Comparison of ENCODE assay signal across 25 mouse cellular contexts in genomic region chr10:87477895-87478294, GRCm38 (mm10). TPM values are rescaled to one million over a fixed set of nuclear protein-coding genes. Genes with fewer than 3 reads are reported as not detected.
"Had no signal": no experiment of that assay in that cellular context is flagged by ENCODE, and none has a peak within 500 bp of the region (broad histone marks: within the 10 kb centered on the region; RNA-seq: fewer than 3 reads in every experiment).

No protein-coding gene starts in this region.

- DNase-seq: kidney, adult 11 months; kidney, adult 8-10 months; kidney, postnatal 10 days; kidney, postnatal 36 days; layer of hippocampus, postnatal 36 days; liver, embryonic 13.5 days; lung, adult 2 months; lung, postnatal 36 days; right cerebral cortex, adult 18-20 months; right cerebral cortex, postnatal 14 days; spleen, adult 18-20 months; thymus, postnatal 25 days had no signal

- H3K9me3 ChIP-seq: intestine, embryonic 15.5 days; kidney, embryonic 15.5 days; liver, embryonic 13.5 days; megakaryocyte, embryonic 14.5 days; neural tube, embryonic 15.5 days; stomach, embryonic 15.5 days had no signal

- H3K4me2 ChIP-seq: intestine, embryonic 15.5 days; kidney, embryonic 15.5 days; liver, embryonic 13.5 days; neural tube, embryonic 12.5 days; neural tube, embryonic 15.5 days; stomach, embryonic 15.5 days had no signal

- H3K9ac ChIP-seq: intestine, embryonic 15.5 days; kidney, embryonic 15.5 days; liver, embryonic 13.5 days; neural tube, embryonic 12.5 days; neural tube, embryonic 15.5 days; stomach, embryonic 15.5 days had no signal

- H3K27me3 ChIP-seq: megakaryocyte, embryonic 14.5 days; neural tube, embryonic 12.5 days; neural tube, embryonic 15.5 days had no signal

- ATAC-seq: intestine, embryonic 15.5 days had no signal

- H3K4me3 ChIP-seq: intestine, embryonic 15.5 days; kidney, embryonic 15.5 days; left cerebral cortex, adult 2 months; liver, embryonic 13.5 days; megakaryocyte, embryonic 14.5 days; neural tube, embryonic 12.5 days; neural tube, embryonic 15.5 days; stomach, embryonic 15.5 days had no signal

- H3K36me3 ChIP-seq: intestine, embryonic 15.5 days; kidney, embryonic 15.5 days; liver, embryonic 13.5 days; neural tube, embryonic 12.5 days; neural tube, embryonic 15.5 days; stomach, embryonic 15.5 days had no signal

- H3K27ac ChIP-seq: intestine, embryonic 15.5 days; kidney, embryonic 15.5 days; left cerebral cortex, adult 2 months; liver, embryonic 13.5 days; neural tube, embryonic 12.5 days; neural tube, embryonic 15.5 days; stomach, embryonic 15.5 days had no signal

- H3K4me1 ChIP-seq: intestine, embryonic 15.5 days; kidney, embryonic 15.5 days; liver, embryonic 13.5 days; megakaryocyte, embryonic 14.5 days; stomach, embryonic 15.5 days had no signal

RNA-seq across cellular contexts. Expression of gene Ascl1, which starts 15.6 kb away (rescaled TPM):
- total RNA-seq: liver, adult 2 months had no signal
- polyA plus RNA-seq: liver, adult 2 months; liver, embryonic 13.5 days; liver, embryonic 16.5 days had no signal

RNA-seq across cellular contexts. Expression of gene Pah, which starts 43.7 kb away (rescaled TPM):
- total RNA-seq: layer of hippocampus, adult 8-10 months; layer of hippocampus, postnatal 10 days; layer of hippocampus, postnatal 36 days had no signal
- polyA plus RNA-seq: limb, embryonic 11.5 days; limb, embryonic 14.5 days; neural tube, embryonic 15.5 days had no signal
